Mouse (Mus musculus) CH12.LX (cell line): ENCODE results near the gene Fam89b. TPM values are rescaled to one million over a fixed set of nuclear protein-coding genes. Genes with fewer than 3 reads are reported as not detected.

Experiments used
- DNase-seq: peaks from one replicate; pipeline ENCODE4 v3.0.0-alpha.2; 2013; ENCODE audit errors: extremely low read depth
- H3K27ac ChIP-seq: 2 replicates; pipeline ENCODE4 v1.5.1; 2012; ENCODE audit warnings: low read depth, mild to moderate bottlenecking, control low read depth, moderate library complexity; ENCODE audit not compliant: insufficient read depth
- H3K27me3 ChIP-seq: replicated peaks from 2 replicates; pipeline ENCODE3; 2012; ENCODE audit warnings: inconsistent platforms
- H3K36me3 ChIP-seq, 2 experiments: replicated peaks in 1 of 2; 2 replicates each; pipeline versions ENCODE3 to v1.6.1; 2012; ENCODE audit warnings: inconsistent platforms in 1 of 2, low read length in 1 of 2, mild to moderate bottlenecking in 1 of 2, mixed read lengths in 1 of 2, moderate library complexity in 1 of 2; ENCODE audit not compliant: control insufficient read depth in 1 of 2, insufficient read depth in 1 of 2
- H3K4me1 ChIP-seq, 2 experiments: 2 replicates each; pipeline ENCODE4 v1.6.1; 2012; ENCODE audit warnings: inconsistent platforms in 1 of 2, moderate library complexity in 1 of 2; ENCODE audit not compliant: insufficient read depth in 2 of 2, control insufficient read depth in 1 of 2
- H3K4me2 ChIP-seq: 2 replicates; pipeline ENCODE4 v1.6.1; 2012; ENCODE audit warnings: low read depth, mild to moderate bottlenecking, control low read depth; ENCODE audit not compliant: poor library complexity, insufficient read depth, severe bottlenecking
- H3K4me3 ChIP-seq, 3 experiments: fragments of 150-350 bp in 1 of 3; sonication (generic) in 1 of 3; replicated peaks in 1 of 3; 2 replicates each; pipeline versions ENCODE3 to v1.5.1; 2011 to 2012; ENCODE audit warnings: low read depth in 2 of 3, low read length in 2 of 3, mild to moderate bottlenecking in 2 of 3, moderate library complexity in 2 of 3, control low read depth in 1 of 3, improper control_type of control experiment in 1 of 3, inconsistent platforms in 1 of 3, mixed read lengths in 1 of 3; ENCODE audit not compliant: poor library complexity in 1 of 3
- H3K79me2 ChIP-seq: replicated peaks from 2 replicates; pipeline ENCODE4 v1.6.1; 2012; ENCODE audit warnings: mild to moderate bottlenecking, moderate library complexity; ENCODE audit not compliant: control insufficient read depth, poor library complexity, insufficient read depth, severe bottlenecking; ENCODE audit errors: extremely low read depth
- H3K9ac ChIP-seq: 2 replicates; pipeline ENCODE4 v1.6.1; 2012; ENCODE audit warnings: low read depth, mild to moderate bottlenecking, control low read depth, moderate library complexity; ENCODE audit not compliant: insufficient read depth
- H3K9me3 ChIP-seq: replicated peaks from 2 replicates; pipeline ENCODE3; 2012; ENCODE audit warnings: low read length, inconsistent platforms, mixed read lengths
- BHLHE40 ChIP-seq: IDR thresholded peaks from 2 replicates; pipeline ENCODE4 v1.6.1; 2011; ENCODE audit warnings: mild to moderate bottlenecking, low read depth, low read length, improper control_type of control experiment
- CTCF ChIP-seq, 2 experiments: IDR thresholded peaks in 1 of 2; conservative IDR thresholded peaks in 1 of 2; 2 replicates each; pipeline ENCODE4 v1.5.1; 2011 to 2012; ENCODE audit warnings: low read depth in 2 of 2, low read length in 2 of 2, improper control_type of control experiment in 1 of 2, inconsistent platforms in 1 of 2, mild to moderate bottlenecking in 1 of 2, moderate library complexity in 1 of 2
- ELF1 ChIP-seq: IDR thresholded peaks from 2 replicates; pipeline ENCODE4 v1.6.1; 2014; ENCODE audit warnings: low read depth, mild to moderate bottlenecking, inconsistent platforms, low read length, improper control_type of control experiment
- EP300 ChIP-seq: IDR thresholded peaks from 2 replicates; pipeline ENCODE4 v1.6.1; 2011; ENCODE audit warnings: low read length, improper control_type of control experiment
- GABPA ChIP-seq: IDR thresholded peaks from 2 replicates; pipeline ENCODE4 v1.6.1; 2012; ENCODE audit warnings: low read depth, low read length, improper control_type of control experiment, inconsistent platforms; ENCODE audit not compliant: insufficient replicate concordance
- JUN ChIP-seq: IDR thresholded peaks from 2 replicates; pipeline ENCODE4 v1.6.1; 2011; ENCODE audit warnings: low read depth, mild to moderate bottlenecking, low read length, improper control_type of control experiment, moderate library complexity; ENCODE audit not compliant: insufficient read depth
- JUND ChIP-seq: conservative IDR thresholded peaks from 2 replicates; pipeline ENCODE4 v1.6.1; 2011; ENCODE audit warnings: low read depth, low read length, improper control_type of control experiment
- KAT2A ChIP-seq: IDR thresholded peaks from 2 replicates; pipeline ENCODE4 v1.6.1; 2012; ENCODE audit warnings: low read length, improper control_type of control experiment, inconsistent platforms; ENCODE audit not compliant: insufficient replicate concordance
- MEF2A ChIP-seq: IDR thresholded peaks from 2 replicates; pipeline ENCODE4 v1.6.1; 2014; ENCODE audit warnings: low read depth, mild to moderate bottlenecking, inconsistent platforms, low read length, improper control_type of control experiment, borderline replicate concordance
- NELFE ChIP-seq: IDR thresholded peaks from 2 replicates; pipeline ENCODE4 v1.6.1; 2011; ENCODE audit warnings: low read depth, low read length, improper control_type of control experiment
- PAX5 ChIP-seq: IDR thresholded peaks from 2 replicates; pipeline ENCODE4 v1.6.1; 2012; ENCODE audit warnings: low read length, inconsistent platforms, mixed read lengths
- SIN3A ChIP-seq: IDR thresholded peaks from 2 replicates; pipeline ENCODE4 v1.6.1; 2012; ENCODE audit warnings: low read length, improper control_type of control experiment, inconsistent platforms
- SMC3 ChIP-seq: IDR thresholded peaks from 2 replicates; pipeline ENCODE4 v1.6.1; 2011; ENCODE audit warnings: low read depth, low read length, improper control_type of control experiment
- TBP ChIP-seq: conservative IDR thresholded peaks from 2 replicates; pipeline ENCODE4 v1.6.1; 2011; ENCODE audit warnings: low read depth, low read length, improper control_type of control experiment
- TCF12 ChIP-seq: IDR thresholded peaks from 2 replicates; pipeline ENCODE4 v1.6.1; 2014; ENCODE audit warnings: low read depth, mild to moderate bottlenecking, inconsistent platforms, low read length, improper control_type of control experiment
- USF1 ChIP-seq: IDR thresholded peaks from 2 replicates; pipeline ENCODE4 v1.6.1; 2014; ENCODE audit warnings: low read depth, mild to moderate bottlenecking, inconsistent platforms, low read length, improper control_type of control experiment
- USF2 ChIP-seq: conservative IDR thresholded peaks from 2 replicates; pipeline ENCODE4 v1.6.1; 2011; ENCODE audit warnings: low read depth, low read length, improper control_type of control experiment
- ZNF384 ChIP-seq: IDR thresholded peaks from 2 replicates; pipeline ENCODE4 v1.6.1; 2012; ENCODE audit warnings: low read depth, low read length, improper control_type of control experiment, inconsistent platforms
- dilution Hi-C: fragments of 300-500 bp; cut with MboI; formaldehyde crosslinking; loops from 2 replicates; pipeline ENCODE4 v1.14.3; 2020; ENCODE audit warnings: low sequenced_read_pairs; ENCODE audit not compliant: extremely low pct_unique_long_range_greater_than_20kb, extremely low pct_ligation_motif_present
- in situ Hi-C: fragments of 300-500 bp; cut with MboI; formaldehyde crosslinking; loops from 3 replicates; pipeline ENCODE4 v1.14.3; 2019; ENCODE audit warnings: low sequenced_read_pairs, low pct_ligation_motif_present, low pct_unique_long_range_greater_than_20kb, mixed read lengths
- polyA plus RNA-seq: library from polyadenylated mRNA; unstranded; fragments of >175 nt; gene quantifications from 2 replicates; pipeline ENCODE4 v1.2.1, GENCODE M21; 2012; ENCODE audit warnings: low read depth; ENCODE audit not compliant: insufficient read length
- total RNA-seq, 2 experiments: library from RNA; depleted of rRNA; stranded (reverse); fragments of 300-350 nt in 1 of 2; fragments of >200 nt in 1 of 2; gene quantifications; 2 replicates each; pipeline ENCODE4 v1.2.3; 2012 to 2014

Fam89b gene
- total and polyA plus RNA-seq, 3 experiments, result 7.5 to 13.4 (median 9.2) TPM

GRCm38 (mm10) chr19:5751742-5752141, 22.3 kb upstream of the Fam89b start:
- H3K27me3 ChIP-seq, result peaks cover 56% of the 10 kb centered on the region
- no peak overlapping the region for H3K27ac ChIP-seq
- dilution Hi-C loops (no loop called here), in situ Hi-C loops (no loop called here)
- H3K4me2 ChIP-seq, result peak overlapping the region; percentile 67
- no peaks in the 10 kb centered on the region for H3K9me3 ChIP-seq
- peaks cover 9 to 20% of the 10 kb centered on the region in 2 experiments for H3K4me1 ChIP-seq
- H3K36me3 ChIP-seq, result peaks cover 0 to 4% of the 10 kb centered on the region in 2 experiments
- peak overlapping the region in 1 of 3 experiments; percentile 26 for H3K4me3 ChIP-seq
- DNase-seq, result no peak
- no peak overlapping the region for H3K9ac ChIP-seq
- 0 out of 2 replicates have a peak, but pooled peaks have one; percentile 4 for TF ChIP-seq BHLHE40
- TF ChIP-seq JUND, result no peak
- H3K79me2 ChIP-seq, result no peaks in the 10 kb centered on the region

- Histone ChIP-seq H3K36me3 (no peaks in the 10 kb centered on the region), H3K4me3 (no peak overlapping the region), H3K79me2 (no peaks in the 10 kb centered on the region), H3K27ac (no peak overlapping the region), H3K27me3 (peaks cover 62% of the 10 kb centered on the region), H3K4me2 (no peak overlapping the region), H3K9ac (no peak overlapping the region), H3K4me1 (peaks cover 13 to 23% of the 10 kb centered on the region in 2 experiments), H3K9me3 (no peaks in the 10 kb centered on the region)
- DNase-seq, result no peak
- dilution Hi-C loops (no loop called here), in situ Hi-C loops (no loop called here)
- TF ChIP-seq TBP (no peak), ZNF384 (no peak), BHLHE40 (no peak), USF2 (no peak), KAT2A (no peak), JUN (no peak), EP300 (no peak), USF1 (no peak), GABPA (no peak), SIN3A (no peak), ELF1 (no peak), PAX5 (no peak), CTCF (conservative IDR thresholded peaks at IDR 0.05 in 1 of 2, IDR thresholded peaks at IDR 0.05 in 1 of 2; ENCODE audit: low read depth in 2 of 2, low read length in 2 of 2) (no peak), MEF2A (no peak), TCF12 (no peak), SMC3 (no peak), NELFE (no peak)
These were observed 21.5 kb upstream of the Fam89b start for GRCm38 (mm10) chr19:5750951-5751350.
